Mouse (Mus musculus) retina, postnatal 1 day (tissue): ENCODE data around the gene Utrn.

Source experiments
- DNase-seq: peaks from one replicate; pipeline ENCODE4 v3.0.0-alpha.2; 2012

The Utrn gene

GRCm38 (mm10) chr10:12869029-12869671, at the start of gene Utrn:
Utrn (minus strand) TSS chr10:12869365.
- peak; percentile 84 for DNase-seq

GRCm38 (mm10) chr10:12917626-12918025, 48.5 kb upstream of the Utrn start:
- DNase-seq, result no peak

GRCm38 (mm10) chr10:12916376-12916775, 47.2 kb upstream of the Utrn start:
- DNase-seq, result no peak

- DNase-seq, result no peak
Observed at GRCm38 (mm10) chr10:12915826-12916225, 46.7 kb upstream of the Utrn start.

GRCm38 (mm10) chr10:12914203-12914602, 45.0 kb upstream of the Utrn start:
- no peak for DNase-seq

- DNase-seq, result no peak
Observed at GRCm38 (mm10) chr10:12911981-12912530, 42.9 kb upstream of the Utrn start.

GRCm38 (mm10) chr10:12911451-12911850, 42.3 kb upstream of the Utrn start:
- DNase-seq, result no peak

- DNase-seq, result no peak
Observed at GRCm38 (mm10) chr10:12909891-12910290, 40.7 kb upstream of the Utrn start.

- no peak for DNase-seq
Observed at GRCm38 (mm10) chr10:12909179-12909578, 40.0 kb upstream of the Utrn start.

GRCm38 (mm10) chr10:12904140-12904528, 35.0 kb upstream of the Utrn start:
- DNase-seq, result no peak

GRCm38 (mm10) chr10:12903440-12904139, 34.4 kb upstream of the Utrn start:
- DNase-seq, result no peak

- DNase-seq, result no peak
Observed at GRCm38 (mm10) chr10:12899901-12900300, 30.7 kb upstream of the Utrn start.

- no peak for DNase-seq
Observed at GRCm38 (mm10) chr10:12893339-12893738, 24.2 kb upstream of the Utrn start.

- no peak for DNase-seq
Observed at GRCm38 (mm10) chr10:12888373-12888772, 19.2 kb upstream of the Utrn start.

- DNase-seq, result no peak
Observed at GRCm38 (mm10) chr10:12887792-12888191, 18.6 kb upstream of the Utrn start.

- no peak for DNase-seq
Observed at GRCm38 (mm10) chr10:12884308-12884948, 15.3 kb upstream of the Utrn start.

GRCm38 (mm10) chr10:12881911-12882310, 12.7 kb upstream of the Utrn start:
- no peak for DNase-seq

GRCm38 (mm10) chr10:12879313-12879695, 10.1 kb upstream of the Utrn start:
- no peak for DNase-seq

- peak; percentile 44 for DNase-seq
Observed at GRCm38 (mm10) chr10:12878661-12879312, 9.6 kb upstream of the Utrn start.

- no peak for DNase-seq
Observed at GRCm38 (mm10) chr10:12876426-12876825, 7.3 kb upstream of the Utrn start.

- DNase-seq, result no peak
Observed at GRCm38 (mm10) chr10:12875410-12875809, 6.2 kb upstream of the Utrn start.

- no peak for DNase-seq
Observed at GRCm38 (mm10) chr10:12874577-12875277, 5.6 kb upstream of the Utrn start.

GRCm38 (mm10) chr10:12869846-12870245, 681 bp upstream of the Utrn start:
- no peak for DNase-seq
